Mouse (Mus musculus) liver, postnatal 0 days (tissue): ENCODE data around the gene Rsph1.

ENCODE experiments used
- CTCF ChIP-seq: sonication (generic); IDR thresholded peaks from 2 replicates; pipeline ENCODE4 v1.5.1; 2016; ENCODE audit warnings: antibody characterized with exemption, low read depth
- EP300 ChIP-seq: IDR thresholded peaks from 2 replicates; pipeline ENCODE4 v1.6.1; 2016; ENCODE audit warnings: antibody characterized with exemption, low read depth, mild to moderate bottlenecking

DNA sequence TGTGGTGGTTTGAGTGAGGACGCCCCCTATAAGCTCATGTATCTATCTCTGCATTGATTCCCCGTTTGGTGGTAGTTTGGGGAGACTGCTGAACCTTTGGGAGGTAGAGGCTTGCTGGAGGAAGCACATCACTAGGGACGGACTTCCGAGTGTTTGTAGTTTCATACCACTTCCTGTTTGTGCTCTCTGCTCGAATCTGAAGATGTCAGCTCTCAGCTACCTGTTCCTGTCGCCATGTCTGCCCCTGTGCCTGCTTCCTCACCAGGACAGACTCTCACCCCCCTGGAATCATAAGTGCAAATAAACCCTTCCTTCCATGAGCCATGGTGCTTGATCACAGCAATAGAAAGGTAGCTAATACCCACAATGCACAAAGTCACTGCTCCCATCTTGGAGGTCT lies 2.0 kb downstream of the Rsph1 start:
- TF ChIP-seq CTCF (no peak), EP300 (no peak)
